Mouse (Mus musculus) kidney, postnatal 4 days (tissue): ENCODE measurements around the gene Nrbf2.

Experiments
- DNase-seq, 2 experiments: peaks; one replicate each; pipeline ENCODE4 v3.0.0; 2021; ENCODE audit warnings: mixed read lengths in 2 of 2

The Nrbf2 gene

DNA sequence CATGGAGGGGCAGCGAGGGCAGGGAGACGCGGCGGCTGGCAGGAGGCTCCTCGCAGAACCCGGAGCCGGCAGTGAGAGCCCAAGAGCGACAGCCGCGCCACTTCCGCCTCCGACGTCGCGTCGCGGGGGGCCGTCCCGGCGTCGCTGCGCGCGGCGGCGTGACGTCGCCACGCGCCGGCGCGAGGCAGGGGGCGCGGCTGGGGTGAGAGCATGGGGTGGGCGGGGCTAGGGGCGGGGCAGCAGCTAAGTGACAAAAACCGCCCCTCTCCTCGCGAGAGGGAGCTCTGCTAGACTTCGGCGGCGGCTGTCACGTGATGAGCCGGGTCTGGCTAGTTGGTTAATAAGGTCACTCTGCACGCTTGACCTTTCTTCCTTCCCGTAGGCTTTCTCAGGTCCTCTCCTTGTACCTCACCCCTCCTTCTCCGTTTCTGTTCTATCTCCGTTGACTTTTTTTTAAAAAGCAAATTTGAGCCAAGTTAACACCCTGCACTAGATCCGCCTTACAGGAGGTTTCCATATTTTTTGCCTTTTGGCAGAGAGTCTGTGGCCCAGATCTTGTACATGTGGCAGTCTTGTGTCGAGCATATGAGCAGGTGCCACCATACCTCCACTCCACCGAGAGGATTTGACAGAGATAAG lies at the start of gene Nrbf2:
Nrbf2 (minus strand) TSS at position 130 of the 639 bp plus-strand sequence.
- peak; percentile 88 to 95 for DNase-seq

DNA sequence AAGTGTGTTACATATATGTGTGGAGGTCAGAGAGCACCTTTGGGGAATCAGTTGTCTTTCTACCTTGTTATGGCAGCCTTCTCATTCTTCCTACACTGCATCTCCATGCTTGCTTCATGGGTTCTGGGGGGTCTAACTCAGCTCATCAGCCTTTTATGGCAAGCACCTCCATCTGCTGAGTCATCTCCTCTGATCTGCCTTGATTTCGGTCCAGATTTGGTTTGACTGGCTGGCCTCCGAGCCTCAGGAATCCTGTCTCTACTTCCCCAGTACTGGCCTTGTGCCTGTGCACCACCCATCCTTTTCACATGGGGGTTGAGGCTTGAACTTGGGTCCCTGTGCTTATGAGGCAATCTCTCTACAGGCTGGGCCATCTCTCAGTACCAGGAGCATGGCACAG lies 45.5 kb upstream of the Nrbf2 start:
- DNase-seq: no peak

DNA sequence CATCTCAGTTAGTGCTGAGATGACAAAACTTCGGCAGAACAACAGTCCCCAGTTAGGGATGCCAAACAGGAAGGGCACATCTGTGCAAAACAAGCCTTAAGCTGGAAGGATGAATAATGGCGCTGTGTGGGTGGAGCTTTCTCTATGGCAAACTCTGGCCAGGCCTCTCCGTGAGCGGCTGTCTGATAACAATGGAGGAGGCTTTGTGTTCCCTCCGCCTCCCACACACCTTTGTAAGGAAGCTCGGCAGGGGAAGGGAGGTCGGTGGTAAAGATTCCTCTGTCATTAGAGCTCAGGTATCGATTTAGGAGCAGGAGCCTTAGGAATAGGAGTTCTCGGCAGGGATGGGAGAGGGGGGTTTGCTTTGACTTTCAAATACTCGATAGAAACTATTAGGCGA lies 44.6 kb upstream of the Nrbf2 start:
- no peak for DNase-seq

DNA sequence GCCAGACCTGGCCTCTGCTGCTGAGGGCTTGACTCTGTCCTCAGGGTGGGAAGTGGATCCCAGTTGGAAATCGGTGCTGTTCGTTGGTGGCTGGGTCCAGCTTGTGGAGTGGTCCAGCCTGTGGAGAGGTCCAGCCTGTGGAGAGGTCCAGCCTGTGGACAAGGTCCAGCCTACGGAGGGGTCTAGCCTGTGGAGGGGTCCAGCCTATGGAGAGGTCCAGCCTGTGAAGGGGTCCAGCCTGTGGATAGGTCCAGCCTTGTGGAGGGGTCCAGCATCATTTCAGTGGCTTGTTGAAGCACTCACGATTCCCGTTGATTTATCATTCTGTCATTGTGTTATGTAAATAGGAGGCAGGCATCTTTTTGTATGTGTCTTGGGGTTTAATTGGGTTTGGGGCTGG lies 43.1 kb upstream of the Nrbf2 start:
- DNase-seq: no peak

DNA sequence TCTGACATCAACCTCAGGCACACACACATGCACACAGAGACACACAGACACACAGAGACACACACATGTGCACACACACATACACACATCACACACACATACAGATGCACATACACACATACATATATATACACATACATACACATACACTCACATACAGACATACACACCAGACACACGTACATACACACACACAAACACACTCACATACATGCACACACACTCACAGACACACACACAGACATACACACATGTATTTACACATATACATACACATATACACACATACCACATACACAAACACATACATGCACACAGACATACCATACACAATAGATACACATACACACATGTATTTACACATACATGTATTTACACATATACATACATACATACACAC lies 38.9 kb upstream of the Nrbf2 start:
- no peak for DNase-seq

DNA sequence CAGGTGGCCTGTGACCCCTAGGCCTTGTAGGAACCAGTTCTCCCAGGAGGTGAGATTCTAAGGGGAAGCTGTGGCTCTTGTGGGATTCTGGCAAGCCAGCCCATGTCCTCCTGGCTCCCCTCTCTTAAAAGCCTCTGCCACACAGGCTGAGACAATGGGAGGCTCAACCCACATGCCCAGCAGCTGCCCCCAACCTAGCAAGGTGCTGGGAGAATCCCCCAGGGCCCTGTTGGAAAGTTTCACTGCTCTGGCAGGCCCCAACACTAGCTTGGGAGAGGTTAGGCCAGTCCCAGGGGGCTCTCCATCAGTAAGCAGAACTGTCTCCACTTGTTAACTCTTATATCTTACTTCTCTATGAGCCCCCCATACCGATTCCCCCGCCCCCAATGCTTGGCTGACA lies 36.3 kb upstream of the Nrbf2 start:
- no peak for DNase-seq

DNA sequence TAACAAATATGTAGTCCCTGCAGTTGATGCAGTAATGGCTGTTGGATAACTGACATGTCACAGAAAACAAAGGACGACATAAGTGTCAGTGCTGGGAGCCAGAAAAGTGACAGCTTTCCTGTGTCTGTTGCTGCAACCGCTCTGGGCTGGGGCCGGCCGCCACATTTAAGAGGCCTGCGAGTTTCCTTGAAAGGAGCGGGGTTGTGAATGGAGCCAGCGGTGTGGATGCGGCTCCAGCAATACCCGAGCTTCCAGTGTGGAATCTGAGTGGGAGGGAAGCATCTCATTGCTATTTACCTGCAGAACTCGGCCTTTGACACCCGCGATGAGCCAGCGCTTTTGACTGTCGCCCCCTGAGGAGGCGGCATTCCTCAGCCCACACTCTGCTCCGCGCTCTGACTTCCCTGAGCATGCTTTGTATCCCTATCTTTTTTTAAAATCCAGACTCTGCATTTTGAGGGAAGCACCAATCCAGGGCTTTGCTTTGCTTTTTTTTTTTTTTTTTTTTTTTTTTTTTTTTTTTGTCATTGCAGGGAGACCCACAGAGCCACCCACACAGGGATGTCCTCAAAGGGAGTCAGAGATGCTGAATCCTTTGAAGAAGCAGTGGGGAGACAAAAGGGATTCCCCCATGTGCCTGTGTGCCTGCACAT lies 35.2 kb upstream of the Nrbf2 start:
- DNase-seq: peak; percentile 30 to 47

DNA sequence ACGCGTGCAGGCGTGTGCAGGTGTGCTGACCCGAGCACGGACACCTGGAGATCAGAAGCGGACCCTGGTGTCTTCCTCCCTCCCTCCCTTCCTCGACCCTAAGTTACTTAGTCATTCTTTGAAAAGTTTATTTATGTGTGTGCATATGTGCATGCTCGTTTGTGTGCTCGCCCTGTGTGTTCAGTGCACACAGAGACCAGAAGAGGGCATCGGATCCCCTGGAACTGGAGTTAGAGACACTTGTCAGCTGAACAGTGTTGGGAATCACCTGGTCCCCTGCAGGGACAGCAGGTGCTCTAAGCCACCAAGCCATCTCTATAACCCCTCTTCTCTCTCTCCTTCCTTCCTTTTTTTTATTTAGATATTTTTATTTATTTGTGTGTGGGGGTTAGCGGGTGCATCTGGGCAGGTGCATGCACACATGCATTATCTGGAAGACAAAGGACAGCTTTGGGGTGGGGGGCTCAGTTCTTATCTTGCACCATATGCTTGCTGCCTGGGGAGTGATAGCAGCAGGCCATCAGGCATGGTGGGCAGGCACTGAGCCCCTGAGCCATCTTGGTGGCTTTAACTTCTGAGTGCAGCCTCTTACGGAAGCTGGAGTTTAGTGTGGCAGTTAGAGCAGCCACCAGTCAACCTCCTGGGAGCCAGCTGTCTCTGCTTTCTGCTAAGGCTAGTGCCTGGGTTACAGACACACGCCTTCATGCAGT lies 34.1 kb upstream of the Nrbf2 start:
- no peak for DNase-seq

DNA sequence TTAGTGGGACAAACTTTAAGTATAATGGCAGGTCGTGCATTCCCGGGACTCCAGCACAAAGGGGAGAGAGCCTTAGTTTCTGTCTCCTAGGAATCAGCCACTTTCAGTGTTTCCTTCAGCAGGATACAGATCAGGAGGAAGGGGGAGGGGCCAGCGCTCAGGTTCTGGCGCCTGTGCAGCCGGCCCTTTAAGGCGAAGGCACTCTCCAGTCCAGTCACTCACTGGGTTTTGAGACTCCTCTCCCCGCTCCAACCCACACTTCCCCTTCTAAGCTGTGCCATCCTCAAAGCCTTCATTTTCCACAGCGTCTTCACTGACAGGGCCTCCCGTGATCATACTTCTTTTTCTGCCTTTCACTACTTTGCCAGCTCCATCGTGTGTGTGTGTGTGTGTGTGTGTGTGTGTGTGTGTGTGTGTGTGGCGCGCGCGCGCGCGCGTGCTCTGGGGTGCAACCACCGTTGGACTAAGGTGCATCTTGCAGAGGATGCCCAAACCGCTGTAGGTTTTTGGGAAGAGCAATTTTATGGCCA lies 32.9 kb upstream of the Nrbf2 start:
- peak; percentile 77 to 85 for DNase-seq

DNA sequence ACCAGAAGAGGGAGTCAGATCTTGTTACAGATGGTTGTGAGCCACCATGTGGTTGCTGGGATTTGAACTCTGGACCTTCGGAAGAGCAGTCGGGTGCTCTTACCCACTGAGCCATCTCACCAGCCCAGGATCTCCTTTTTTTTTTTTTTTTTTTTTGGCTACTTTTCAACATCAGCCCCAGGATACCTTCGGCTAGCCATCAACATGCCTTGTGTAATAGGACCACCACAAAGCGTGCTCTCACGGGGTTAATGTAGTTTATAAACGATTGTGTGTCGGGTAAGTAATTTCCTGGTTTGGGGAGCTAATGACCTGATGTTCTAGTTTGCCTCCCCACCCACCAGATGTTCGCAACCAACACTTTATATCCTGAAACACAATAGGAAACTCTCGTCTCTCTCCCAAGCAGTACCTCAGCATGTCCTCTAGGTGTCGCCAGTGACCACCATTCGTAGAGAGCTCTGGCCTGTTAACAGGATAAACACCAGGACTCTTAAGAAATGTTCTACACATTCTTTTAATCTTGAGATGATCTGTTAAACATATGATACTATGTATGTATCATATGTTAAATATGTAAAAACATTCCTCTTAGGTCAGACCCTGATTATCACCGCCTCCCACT lies 29.8 kb upstream of the Nrbf2 start:
- peak; percentile 72 for DNase-seq

DNA sequence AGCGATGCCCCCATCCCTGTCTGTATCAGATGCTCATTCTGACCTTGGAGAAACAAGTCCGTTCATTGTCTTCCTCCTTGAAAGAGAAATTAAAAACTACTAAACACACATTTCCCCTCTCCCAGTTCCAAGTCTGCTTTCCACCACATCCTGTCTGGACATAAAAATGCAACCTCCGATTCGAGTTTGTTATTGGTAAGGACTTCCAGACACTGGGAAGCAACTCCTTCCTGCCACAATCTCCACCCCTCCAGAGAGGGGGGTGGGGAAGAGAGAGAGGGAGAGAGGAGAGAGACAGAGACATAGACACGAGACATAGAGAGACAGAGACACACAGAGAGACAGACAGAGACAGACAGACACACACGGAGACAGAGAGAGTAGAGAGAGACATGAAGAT lies 27.4 kb upstream of the Nrbf2 start:
- peak in 1 of 2 experiments; percentile 31 for DNase-seq

DNA sequence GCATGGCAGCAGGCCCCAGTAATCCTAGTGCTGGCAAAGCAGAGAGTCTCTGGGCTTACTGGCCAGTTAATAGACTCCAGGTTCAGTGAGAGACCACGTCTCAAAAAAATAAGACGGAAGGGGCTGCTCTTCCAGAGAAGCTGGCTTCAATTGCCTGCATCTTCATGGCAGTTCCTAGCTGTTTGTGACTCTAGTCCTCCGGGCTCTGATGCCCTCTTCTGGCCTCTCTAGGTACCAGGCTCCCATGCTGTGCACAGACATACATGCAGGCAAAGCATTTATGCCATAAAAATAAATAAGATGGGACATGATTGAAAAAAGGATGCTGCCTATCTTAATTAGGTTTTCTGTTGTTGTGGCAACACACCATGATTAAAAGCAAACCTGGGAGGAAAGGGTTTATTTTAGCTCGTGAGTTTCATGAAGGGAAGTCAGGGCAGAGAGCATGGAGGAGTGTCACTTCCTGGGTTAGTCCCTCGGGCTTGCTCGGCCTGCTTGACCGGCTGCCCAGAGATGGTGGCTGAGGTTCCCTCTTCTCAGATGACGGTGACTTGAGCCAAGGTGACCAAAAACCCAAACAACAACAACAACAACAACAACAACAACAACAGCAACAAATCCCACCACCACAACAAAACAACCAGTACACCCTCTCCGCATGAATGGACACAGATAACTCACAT lies 26.3 kb upstream of the Nrbf2 start:
- DNase-seq: peak; percentile 80 to 85

DNA sequence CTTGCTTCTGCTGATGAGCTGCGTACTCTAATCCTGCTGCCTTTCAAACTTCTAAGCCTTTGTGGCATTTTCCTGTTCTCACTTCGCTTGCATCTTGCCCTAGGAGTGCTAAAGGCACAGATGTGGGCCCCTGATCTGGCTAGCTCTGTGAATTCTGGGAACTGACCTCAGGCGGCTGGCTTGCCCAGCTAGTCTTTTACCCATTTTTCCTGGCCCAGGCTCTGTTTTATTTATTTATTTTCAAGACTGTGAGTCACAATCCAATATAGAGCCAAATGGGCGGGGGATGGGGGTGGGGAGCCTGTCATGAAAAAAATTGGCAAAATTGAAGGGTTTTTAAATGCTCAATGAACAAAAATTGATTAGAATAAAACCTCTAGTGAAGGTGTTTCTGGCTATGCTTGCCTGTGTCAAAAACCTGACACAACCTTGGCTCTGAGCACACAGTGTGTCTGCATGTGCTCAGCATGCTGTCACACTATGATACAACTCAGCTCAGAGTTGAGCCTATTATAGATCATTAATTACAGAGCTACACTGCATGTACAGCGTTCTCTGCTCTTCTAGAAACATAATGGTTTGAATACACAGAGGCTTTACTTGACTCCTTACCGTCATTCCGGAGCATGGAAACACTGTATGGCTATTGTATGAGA lies 24.5 kb upstream of the Nrbf2 start:
- DNase-seq: no peak

DNA sequence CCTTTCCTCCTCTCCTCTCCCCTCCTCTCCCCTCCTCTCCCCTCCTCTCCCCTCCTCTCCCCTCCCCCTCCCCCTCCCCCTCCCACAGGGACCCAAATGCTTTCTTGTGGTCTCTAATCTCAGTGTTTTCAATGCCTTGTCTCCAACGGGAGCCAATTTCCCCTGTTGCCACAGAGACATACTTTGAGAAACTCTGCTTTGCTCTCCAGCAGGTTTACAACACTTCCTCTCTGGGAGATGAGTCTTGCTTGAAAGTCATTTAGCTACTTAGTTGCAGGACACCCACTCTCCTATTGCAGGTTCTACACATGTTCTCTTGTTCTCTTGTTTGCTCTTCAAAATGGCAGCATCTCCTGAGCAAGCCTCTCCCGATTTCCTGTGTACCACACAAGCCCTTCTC lies 17.2 kb upstream of the Nrbf2 start:
- no peak for DNase-seq

DNA sequence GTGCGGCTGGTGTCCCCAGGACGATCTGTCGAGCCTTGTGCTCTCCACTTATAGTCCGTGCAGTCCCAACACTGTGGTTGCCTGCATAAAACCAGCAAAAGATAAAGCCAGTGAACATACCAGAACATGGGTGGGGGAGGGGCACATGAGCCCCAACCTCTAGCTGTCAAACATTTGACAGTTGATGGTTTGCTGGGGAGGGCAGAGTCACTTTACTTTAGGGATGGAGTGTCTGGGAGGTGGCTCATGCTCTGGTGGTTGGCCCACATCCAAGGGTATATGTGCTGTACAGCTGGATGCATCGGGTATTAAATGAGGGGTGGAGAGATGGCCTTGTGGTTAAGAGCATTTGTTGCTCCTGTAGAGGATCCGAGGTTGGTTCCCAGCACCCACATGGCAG lies 15.9 kb upstream of the Nrbf2 start:
- no peak for DNase-seq

DNA sequence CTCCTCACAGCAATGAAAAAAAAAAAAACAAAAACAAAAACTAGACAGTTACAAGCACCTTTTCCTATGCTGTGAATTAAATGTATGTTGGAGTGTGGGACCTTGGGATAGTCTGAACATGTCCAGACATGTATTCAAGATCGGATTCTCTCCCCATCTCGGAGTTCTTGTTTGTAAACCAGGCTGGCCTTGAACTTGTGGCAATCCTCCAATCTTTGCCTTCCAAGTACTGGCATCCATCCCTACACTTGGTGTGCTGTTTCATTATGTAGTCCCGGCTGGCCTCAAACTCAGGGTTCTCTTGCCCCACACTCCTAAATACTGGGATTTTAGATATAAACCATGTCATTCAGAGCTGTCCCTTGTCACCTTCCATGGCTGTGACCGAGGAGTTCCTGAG lies 14.2 kb upstream of the Nrbf2 start:
- no peak for DNase-seq

DNA sequence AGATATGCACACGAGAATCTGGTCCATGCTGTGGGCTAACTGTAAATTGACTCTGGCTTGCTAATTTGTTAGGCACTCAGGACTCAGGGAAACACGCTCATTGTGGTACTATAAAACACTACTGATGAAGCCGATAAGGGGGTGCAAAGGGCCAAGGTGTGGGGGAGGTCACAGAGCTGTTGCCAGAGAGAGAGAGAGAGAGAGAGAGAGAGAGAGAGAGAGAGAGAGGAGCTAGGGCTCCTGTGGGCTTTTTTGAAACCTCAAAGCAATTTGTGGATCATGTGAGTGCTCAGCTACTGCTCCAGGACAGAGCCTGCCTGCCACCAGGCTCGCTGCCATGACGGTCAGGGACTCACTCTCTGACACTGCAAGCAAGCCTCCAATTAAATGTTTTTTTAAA lies 13.8 kb upstream of the Nrbf2 start:
- DNase-seq: no peak

DNA sequence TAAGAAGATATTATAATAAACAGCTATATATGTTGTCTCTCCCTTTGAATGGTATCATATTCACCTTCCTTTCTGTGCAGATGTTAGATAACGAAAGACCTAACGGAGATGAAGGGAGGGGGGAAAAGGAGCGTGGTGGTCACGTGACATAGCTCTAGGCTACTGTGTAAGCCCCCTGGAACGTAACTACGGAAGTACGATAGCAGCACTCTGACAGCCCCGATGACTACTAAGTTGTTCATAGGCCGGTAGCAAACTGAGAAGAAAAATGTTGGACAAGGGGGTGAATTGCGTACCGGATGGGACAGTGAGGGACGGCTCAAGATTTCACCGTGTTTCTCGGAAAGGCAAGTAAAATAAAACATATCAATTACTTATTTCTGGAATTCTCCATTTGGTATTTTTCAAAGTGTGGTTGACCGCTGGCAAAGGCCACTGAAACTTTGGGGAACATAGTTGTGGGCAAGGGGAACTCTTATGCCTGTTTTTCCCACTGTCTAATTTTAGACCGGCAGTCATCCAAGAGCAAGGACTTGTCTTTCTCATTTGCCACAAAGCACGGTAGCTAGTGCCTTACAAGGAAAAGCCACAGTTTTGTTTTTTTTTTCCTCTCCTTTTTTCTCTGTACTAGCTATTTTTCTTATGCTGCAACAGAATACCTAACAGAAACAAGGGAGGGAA lies 12.2 kb upstream of the Nrbf2 start:
- DNase-seq: no peak

DNA sequence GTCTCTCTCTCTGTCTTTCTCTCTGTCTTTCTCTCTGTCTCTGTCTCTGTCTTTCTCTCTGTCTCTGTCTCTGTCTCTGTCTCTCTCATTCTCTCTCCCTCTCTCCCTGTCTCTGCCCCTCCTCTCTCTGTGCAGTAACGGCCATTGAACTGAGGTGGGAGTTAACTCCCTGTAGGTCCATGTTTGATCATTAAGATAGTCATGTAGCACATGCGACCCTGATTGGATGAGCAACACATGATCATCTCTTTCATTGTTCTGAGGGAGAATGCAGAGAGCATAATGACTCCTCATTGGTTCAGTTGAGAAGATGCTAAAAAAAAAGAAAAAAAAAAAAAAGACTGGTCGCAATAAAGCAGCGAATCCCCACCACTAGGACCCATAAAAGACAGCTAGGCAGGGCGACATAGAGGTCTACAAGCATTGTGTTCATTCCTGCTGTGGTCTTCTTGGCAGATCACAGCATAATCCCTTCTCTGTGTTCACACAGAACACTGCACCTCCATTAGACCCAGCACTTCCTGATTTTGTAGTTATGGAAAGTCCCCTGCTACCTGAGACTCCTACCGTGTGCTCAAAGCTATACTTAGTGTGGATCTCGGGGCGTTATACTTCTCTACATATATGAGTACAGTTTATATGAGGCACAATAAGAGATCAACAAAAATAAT lies 11.5 kb upstream of the Nrbf2 start:
- no peak for DNase-seq

DNA sequence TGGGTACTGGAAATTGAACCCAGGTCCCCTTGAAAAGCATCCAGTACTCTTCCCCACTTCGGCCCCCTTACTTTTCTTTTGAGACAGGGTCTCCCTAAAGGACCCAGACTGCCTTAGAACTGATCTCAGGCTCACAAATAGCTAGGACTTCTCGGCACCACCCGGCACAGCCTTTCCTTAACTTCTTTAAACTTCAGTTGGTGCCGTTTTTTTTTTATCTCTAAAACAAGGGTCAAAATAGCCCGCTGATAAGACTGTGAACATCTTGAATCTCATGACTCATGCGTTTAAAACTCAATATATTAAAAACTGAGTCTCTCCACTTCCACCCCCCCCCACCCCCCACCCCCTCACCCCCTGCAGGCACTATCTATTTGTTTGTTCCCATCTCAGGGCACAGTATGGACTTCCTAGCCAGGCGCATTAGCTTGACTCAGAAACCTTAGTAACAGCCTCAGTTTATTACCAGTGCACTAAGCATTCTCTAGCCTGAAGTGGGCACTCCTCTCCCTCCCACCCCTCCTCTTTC lies 10.9 kb upstream of the Nrbf2 start:
- DNase-seq: no peak

DNA sequence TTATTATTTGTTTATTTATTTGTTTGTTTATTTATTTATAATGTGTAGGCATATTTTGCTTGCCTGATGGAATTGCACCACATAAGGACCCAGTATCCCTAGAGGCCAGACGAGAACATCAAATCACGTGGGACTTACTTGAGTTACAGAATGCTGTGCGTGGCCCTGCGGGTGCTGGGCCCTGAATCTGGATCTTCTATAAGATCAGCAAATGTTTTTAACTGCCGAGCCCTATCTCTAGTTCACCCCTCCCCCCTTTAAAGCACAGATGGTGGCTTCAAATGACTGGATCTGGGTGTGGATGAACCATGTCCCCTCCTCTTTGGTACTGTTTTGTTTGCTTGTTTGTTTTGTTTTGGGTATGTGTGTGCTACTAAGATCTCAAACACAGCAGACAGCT lies 10.2 kb upstream of the Nrbf2 start:
- DNase-seq: no peak
